Mouse (Mus musculus) ovary, postnatal 36 days (tissue): ENCODE measurements around the gene Lrig1.
"Not testable (repeated sequence)": the region's sequence is repeated elsewhere in the genome, so short reads cannot be mapped to it uniquely, and the experiment has no call there.

Experiments used
- DNase-seq: peaks from one replicate; pipeline ENCODE4 v3.0.0; 2022; ENCODE audit warnings: low spot score, mixed read lengths

Lrig1 gene

DNA sequence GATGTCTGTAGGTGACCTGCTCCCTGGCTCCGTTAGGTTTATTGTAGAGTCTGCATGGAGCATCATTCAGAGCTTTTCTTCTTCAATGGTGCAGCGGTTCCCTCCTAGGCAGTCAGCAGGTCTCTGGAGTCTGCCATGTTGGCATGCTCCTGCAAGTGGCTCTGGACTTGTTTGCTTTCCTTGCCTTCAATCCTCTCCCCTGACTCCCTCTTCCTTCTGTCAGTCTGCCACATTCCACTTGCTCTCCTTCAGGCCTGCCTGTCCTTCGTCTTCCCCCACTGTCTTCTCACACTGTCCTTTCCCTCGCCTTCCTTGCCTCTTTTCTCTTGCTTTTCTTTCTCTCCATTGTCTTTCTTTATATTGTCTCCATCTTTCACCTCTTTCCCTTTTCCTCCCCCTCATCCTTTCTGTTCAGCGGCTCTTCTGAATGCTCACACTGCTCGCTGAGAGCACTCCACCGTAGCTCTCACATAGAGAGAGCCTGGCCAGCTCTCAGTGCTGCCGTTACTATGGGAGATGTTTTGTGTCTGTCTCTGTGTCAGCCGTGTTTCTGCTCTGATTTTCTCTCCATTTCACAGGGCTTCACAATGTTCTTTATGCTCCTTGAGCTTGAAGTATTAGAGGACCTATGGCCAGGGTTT is 124.3 kb downstream of the Lrig1 start:
- no peak for DNase-seq

DNA sequence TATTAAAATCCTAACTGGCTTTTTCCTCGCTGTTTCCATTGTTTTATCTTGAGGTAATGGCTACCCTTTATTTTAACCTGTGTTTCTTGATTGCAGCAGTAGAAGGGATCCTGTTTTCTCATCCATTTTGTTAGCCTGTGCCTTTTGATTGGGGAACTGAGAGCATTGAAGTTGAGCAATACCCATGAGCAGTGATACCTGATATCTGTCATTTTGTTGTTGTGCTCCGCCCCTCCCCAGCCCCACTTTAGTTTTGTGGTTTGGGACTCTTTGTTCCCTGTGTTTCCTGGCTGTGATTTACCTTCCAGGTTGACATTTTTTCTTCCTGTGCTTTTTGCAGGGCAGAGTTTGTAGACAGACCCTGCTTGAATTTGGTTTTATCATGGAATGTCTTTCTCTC is 131.9 kb downstream of the Lrig1 start:
- no peak for DNase-seq

DNA sequence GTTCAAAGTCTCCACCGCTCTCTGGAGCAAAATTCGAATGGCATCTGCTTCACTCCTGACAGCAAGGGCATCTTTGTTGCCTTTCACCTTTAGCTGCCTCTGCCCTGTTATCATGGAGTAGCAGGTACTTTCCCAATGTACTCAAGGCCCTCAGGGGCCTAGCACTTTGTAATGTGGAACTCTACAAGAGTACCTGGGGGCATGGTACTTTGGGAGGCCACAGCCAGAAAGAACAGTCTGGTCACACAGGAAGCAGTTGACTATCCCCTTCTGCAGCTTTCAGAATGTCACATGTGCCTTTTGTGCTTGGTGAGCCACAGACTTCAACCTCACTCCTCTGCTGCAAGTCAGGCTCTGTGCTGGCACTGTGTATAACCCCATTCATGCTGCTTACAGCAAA is 134.2 kb downstream of the Lrig1 start:
- DNase-seq = no peak

DNA sequence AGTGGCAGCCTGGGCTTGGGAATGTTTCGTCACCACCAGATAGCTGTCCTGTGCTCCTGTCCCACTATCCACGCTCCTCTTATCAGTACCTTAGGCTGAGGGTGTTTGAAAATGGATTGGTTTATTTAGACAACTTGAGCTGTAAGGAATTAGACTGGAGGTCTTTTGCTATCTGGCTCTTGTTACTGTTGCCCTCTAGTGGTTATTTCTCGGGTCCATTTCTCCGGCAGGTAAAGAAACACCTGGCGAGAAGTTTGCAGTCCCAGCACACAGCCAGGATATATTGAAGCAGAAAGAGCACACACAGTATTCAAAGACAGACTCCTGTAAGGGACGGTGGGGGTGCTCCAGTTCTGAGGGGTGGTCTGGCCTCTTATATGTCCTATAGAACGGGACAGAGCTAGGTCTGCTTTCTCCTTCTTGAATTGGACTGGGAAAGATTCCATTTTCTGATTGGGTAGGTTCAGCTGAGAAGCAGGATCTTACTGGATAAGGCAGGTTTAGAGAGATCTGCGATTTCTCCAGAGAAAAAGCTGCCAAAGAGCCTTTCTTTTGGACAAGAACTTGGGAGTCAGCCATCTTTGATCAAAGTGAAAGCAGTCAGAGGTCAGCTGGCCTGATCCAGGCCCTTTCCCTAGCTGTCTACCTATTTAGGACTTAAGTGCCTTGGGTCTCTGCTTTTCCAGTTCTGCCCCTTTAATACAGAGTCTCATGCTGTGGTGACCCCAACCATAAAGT is 136.6 kb downstream of the Lrig1 start:
- DNase-seq = no peak

DNA sequence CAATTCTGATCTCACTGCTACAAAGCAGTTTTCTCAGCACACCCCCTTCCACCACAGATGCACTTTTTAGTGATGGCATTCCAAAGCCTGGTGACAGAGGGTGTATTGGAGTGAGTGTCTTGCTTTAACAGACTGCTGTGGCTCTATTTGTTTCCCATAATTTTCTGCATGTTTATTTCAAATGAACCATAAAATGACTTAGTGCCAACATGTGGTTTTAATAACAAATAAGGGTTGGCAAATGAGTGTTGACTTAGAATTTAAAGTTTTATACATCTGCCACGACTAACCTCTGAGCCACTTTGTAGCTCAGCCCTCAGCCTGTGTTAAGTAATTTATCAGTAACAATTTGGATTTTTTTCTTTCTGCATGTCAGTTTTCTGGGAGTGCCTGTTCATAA is 138.6 kb downstream of the Lrig1 start:
- no peak for DNase-seq

DNA sequence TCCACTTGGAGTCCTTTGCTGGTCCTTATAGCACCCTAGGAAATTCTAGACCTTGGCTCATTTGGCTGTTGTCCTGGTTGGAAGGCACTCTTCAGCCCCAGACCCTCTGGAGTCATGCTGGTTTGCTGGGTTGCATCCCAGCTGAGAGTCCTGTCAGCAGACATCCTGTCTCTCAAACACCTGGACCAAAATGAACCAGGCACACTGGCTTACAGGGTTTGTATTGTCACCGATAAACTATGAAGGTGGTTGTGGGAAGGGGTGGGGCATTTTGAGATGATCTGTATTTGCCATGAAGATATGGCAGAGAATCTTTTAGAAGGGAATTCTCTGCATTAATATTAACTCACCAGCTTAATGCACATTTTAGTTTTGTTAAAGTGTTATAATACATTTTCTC is 139.1 kb downstream of the Lrig1 start:
- DNase-seq = no peak

DNA sequence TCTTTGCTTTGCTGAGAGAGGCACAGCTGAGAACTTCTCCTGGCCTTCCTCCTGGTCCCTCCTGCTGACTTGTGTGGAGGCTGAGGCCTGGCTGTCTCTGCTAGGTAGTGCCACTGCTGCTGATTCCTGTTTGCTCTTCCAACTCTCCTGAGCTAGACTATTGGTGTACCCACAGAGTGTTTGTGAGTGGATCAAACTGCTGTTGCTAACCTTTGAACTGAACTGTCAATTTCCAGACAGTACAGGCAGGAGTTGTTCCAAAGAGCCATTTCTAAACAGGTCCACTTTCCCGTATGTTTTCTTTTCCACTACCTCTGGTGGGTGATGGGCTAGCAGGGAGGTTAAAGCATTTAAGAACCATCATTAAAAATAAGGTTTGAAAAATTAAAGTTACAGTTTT is 141.4 kb downstream of the Lrig1 start:
- not testable (repeated sequence) for DNase-seq
